Mouse (Mus musculus): Measurements from ENCODE around the gene Adcy5. TPM values are rescaled to one million over a fixed set of nuclear protein-coding genes. Genes with fewer than 3 reads are reported as not detected.

Gene Adcy5
- polyA plus RNA-seq, 1 experiment from 2014 or later = 4.7 TPM

DNA sequence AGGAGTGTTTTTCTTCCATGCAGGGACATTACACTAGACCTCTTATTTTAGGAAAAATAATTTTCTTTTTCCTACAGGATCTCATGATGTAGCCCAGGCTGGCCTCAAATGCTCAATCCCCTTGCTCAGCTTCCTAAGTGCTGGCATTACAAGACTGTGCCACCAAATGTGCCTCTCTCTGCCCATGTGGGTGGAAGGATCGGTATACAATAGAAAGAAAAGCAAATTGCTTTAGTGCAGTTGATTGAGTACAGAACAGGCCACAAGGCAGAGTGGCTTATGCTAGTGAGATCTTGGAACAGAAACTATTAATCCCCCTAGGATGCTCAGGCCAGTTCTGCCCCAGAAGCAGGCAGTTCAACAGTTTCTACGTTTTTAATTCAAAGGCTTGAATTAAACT lies 165.1 kb downstream of the Adcy5 start:
- WGBS = 81% methylated on average over 2 of the region's 2 CpGs
- ATAC-seq (ENCODE audit: insufficient number of reproducible peaks, insufficient read depth, low FRiP score, low read depth) = no peak

DNA sequence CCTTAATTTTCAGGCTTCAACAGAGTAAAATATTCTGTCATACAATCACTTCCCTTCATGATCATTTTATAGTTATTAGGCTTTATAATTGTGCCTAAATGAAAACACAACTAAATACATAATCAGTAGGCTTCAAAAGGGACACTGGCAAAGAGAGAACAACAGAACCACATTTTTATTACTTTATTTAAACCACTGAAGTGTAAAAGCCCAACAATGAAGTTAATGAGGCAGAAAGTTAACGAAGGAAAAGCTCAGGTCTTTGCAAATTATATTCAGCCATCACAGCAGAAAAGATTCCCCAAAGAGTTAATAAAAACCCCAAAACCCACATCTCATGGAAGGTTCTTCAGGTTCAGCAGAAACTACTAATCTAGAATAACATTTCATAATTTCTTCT lies 175.8 kb downstream of the Adcy5 start:
- H3K27ac ChIP-seq (ENCODE audit: low read length) = no peak overlapping the region
- 95% methylated on average over 1 of the region's 1 CpGs for WGBS
- ATAC-seq (ENCODE audit: insufficient number of reproducible peaks, insufficient read depth, low FRiP score, low read depth) = no peak

More for the DNA sequence above, 165.1 kb downstream of the Adcy5 start:
- H3K4me1 ChIP-seq (ENCODE audit: control insufficient read depth, insufficient read depth, low read length) = no peaks in the 10 kb centered on the region
- no peak overlapping the region for H3K27ac ChIP-seq (ENCODE audit: low read length)
- H3K4me3 ChIP-seq (ENCODE audit: low read depth, low read length) = no peak overlapping the region
- no peaks in the 10 kb centered on the region for H3K27me3 ChIP-seq (ENCODE audit: control insufficient read depth, insufficient read depth, low read length)
- H3K9me3 ChIP-seq (ENCODE audit: control insufficient read depth, low read depth, low read length) = no peaks in the 10 kb centered on the region
- H3K4me2 ChIP-seq (replicated peaks; ENCODE audit: low read depth, low read length) = no peak overlapping the region
- H3K9ac ChIP-seq (replicated peaks; ENCODE audit: low read depth, low read length) = no peak overlapping the region
- H3K36me3 ChIP-seq (ENCODE audit: control insufficient read depth, insufficient read depth, low read length) = no peaks in the 10 kb centered on the region; the same call in 1 of the 2 replicates

More for the DNA sequence above, 175.8 kb downstream of the Adcy5 start:
- Histone ChIP-seq H3K4me1 (ENCODE audit: control insufficient read depth, insufficient read depth, low read length) (no peaks in the 10 kb centered on the region), H3K9me3 (ENCODE audit: control insufficient read depth, low read depth, low read length) (no peaks in the 10 kb centered on the region), H3K36me3 (ENCODE audit: control insufficient read depth, insufficient read depth, low read length) (no peaks in the 10 kb centered on the region), H3K4me3 (ENCODE audit: low read depth, low read length) (no peak overlapping the region), H3K27me3 (ENCODE audit: control insufficient read depth, insufficient read depth, low read length) (no peaks in the 10 kb centered on the region), H3K9ac (replicated peaks; ENCODE audit: low read depth, low read length) (no peak overlapping the region), H3K4me2 (replicated peaks; ENCODE audit: low read depth, low read length) (no peak overlapping the region)

Other genes with a start within 250 kb of the Adcy5 start
- 47.6 and 50.3 TPM in 2 replicates for gene Hacd2, start 132.4 kb upstream of the Adcy5 start, polyA plus RNA-seq (2014; fragmentation: Nextera tagmentation; extraction: Ambion mirVana)
- 56.8 and 58.3 TPM in 2 replicates for gene Sec22a, start 209.0 kb downstream of the Adcy5 start, polyA plus RNA-seq (2014; fragmentation: Nextera tagmentation; extraction: Ambion mirVana)

All from stomach, embryonic 14.5 days (tissue).